Mouse (Mus musculus): ENCODE results near the gene Megf11. TPM values are rescaled to one million over a fixed set of nuclear protein-coding genes. Genes with fewer than 3 reads are reported as not detected.
"Not testable (repeated sequence)": the region's sequence is repeated elsewhere in the genome, so short reads cannot be mapped to it uniquely, and the experiment has no call there.

Gene Megf11
- polyA plus RNA-seq, 1 experiment from 2014 or later: 0.56 TPM

DNA sequence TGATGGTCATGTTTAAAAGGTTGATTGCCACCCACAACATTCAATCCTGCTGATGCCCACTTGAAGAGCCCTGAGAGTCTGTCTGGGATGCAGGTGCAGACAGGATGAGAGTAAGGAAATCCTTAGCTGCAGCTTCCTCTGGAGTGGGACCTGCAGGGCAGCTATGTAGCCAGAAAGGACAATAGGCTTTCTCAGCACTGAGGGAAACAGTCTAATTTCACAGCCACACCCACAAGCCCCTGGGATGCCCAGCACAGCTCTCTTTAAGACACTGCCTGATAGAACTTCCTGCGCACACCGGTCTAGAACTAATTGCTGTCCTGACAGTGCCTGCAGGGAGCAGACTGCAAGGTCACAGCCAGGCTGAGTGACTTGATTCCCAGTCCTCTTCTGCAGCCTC, 282.6 kb downstream of the Megf11 start:
- H3K36me3 ChIP-seq (ENCODE audit: insufficient read depth, low read length): no peaks in the 10 kb centered on the region
- H3K4me3 ChIP-seq (ENCODE audit: low read depth, low read length): no peak overlapping the region
- no peaks in the 10 kb centered on the region for H3K9me3 ChIP-seq (ENCODE audit: low read length)
- H3K9ac ChIP-seq (replicated peaks; ENCODE audit: low read depth): no peak overlapping the region
- H3K27ac ChIP-seq (ENCODE audit: low read length): no peak overlapping the region
- DNase-seq (ENCODE audit: low spot score): no peak
- WGBS: 59% methylated on average over 2 of the region's 2 CpGs
- TF ChIP-seq CTCF (IDR thresholded peaks at IDR 0.05) (no peak), EP300 (IDR thresholded peaks at IDR 0.05) (no peak)
- no peaks in the 10 kb centered on the region for H3K4me1 ChIP-seq (ENCODE audit: insufficient read depth, low read depth, low read length)
- no peak for ATAC-seq
- H3K4me2 ChIP-seq (replicated peaks; ENCODE audit: low read depth, low read length): no peak overlapping the region
- H3K27me3 ChIP-seq (replicated peaks; ENCODE audit: insufficient read depth, low read length): no peaks in the 10 kb centered on the region

DNA sequence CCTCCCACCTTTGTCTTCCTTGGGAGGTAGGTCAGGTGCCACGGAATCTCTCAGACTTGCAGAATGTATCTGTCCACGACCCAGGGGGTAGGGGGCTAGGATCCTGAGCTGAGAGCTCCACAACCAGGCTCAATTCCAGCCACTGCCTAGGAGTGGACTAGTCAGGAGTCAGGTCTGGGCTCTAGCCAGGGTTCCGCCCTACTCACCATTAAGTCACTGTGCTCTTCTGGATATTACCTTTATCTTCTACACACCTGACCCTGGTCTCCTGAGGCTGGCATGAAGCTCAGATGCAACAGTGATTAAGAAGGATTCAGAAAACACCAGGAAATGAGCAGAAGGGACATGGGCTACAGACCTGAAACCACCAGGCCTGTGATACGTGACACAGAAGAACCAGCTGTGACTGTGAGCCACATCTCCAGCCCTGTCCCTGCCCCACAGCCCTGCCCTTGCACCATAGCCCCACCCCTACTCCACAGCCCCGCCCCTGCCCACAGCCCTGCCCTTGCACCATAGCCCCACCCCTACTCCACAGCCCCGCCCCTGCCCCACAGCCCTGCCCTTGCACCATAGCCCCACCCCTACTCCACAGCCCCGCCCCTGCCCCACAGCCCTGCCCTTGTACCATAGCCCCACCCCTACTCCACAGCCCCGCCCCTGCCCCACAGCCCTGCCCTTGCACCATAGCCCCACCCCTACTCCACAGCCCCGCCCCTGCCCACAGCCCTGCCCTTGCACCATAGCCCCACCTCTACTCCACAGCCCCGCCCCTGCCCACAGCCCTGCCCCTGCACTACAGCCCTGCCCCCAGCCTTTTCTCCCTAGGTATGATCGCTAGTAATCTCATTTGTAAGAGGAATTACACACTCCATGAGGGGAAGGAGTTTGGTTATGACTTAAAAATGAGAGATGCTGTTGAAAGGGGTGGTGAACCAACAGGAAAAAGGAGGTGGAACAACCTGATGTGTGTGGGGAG, 286.2 kb downstream of the Megf11 start:
- peak; percentile 24 for DNase-seq (ENCODE audit: low spot score)
- ATAC-seq; H3K4me2 ChIP-seq (replicated peaks; ENCODE audit: low read depth, low read length); H3K36me3 ChIP-seq (ENCODE audit: insufficient read depth, low read length); H3K4me3 ChIP-seq (ENCODE audit: low read depth, low read length); H3K4me1 ChIP-seq (ENCODE audit: insufficient read depth, low read depth, low read length); H3K27ac ChIP-seq (ENCODE audit: low read length); H3K9me3 ChIP-seq (ENCODE audit: low read length); H3K27me3 ChIP-seq (replicated peaks; ENCODE audit: insufficient read depth, low read length); H3K9ac ChIP-seq (replicated peaks; ENCODE audit: low read depth): not testable (repeated sequence)
- 41% methylated on average over 7 of the region's 11 CpGs for WGBS

DNA sequence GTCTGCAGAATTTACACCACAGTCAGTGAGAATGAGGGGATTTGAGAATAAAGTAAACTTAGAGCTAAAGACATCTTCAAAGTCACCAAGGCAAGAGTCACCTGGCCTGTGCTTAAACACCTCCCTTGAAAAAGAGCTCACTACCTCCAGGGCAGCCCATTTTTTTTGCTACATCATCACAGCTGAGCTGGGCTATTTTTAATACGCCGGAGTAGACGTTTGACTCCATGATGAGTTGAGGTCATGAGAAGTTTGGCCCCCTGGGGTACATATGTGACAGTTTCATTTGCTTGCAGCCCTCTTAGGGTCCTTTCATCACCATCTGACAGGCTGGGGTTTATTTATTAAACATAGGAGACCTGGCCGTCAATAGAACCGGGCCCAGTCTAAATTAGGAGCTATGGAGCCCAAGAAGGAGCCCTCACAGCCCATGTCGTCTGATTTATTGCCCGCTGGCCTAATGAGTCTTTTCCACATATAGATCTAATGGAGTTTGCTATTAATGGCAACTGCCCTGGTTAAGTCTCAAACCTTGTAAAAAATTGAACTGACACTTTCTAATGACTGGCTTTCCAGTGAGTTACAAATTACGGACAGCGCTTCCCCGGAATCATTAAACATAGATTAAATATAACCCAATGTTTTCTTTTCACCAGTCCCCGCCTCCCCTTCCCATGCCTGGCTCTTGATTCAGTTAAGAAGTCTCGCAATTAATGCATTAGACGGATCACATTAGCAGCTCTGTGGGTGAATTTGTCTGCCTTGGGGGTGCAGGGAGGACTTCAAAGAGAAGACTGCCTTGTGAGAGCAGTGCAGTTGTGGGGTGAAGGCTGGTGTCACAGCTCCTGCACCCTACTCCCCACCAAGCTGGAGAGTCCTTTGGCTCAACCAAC, 301.9 kb downstream of the Megf11 start:
- no peak overlapping the region for H3K9ac ChIP-seq (replicated peaks; ENCODE audit: low read depth)
- DNase-seq (ENCODE audit: low spot score) (no peak), ATAC-seq (no peak)
- no peak overlapping the region for H3K27ac ChIP-seq (ENCODE audit: low read length)
- H3K4me1 ChIP-seq (ENCODE audit: insufficient read depth, low read depth, low read length): no peaks in the 10 kb centered on the region
- WGBS: 53% methylated on average over 13 of the region's 13 CpGs
- H3K4me2 ChIP-seq (replicated peaks; ENCODE audit: low read depth, low read length): no peak overlapping the region
- TF ChIP-seq EP300 (IDR thresholded peaks at IDR 0.05) (no peak), CTCF (IDR thresholded peaks at IDR 0.05) (no peak)
- H3K9me3 ChIP-seq (ENCODE audit: low read length): no peaks in the 10 kb centered on the region
- no peaks in the 10 kb centered on the region for H3K27me3 ChIP-seq (replicated peaks; ENCODE audit: insufficient read depth, low read length)
- no peaks in the 10 kb centered on the region for H3K36me3 ChIP-seq (ENCODE audit: insufficient read depth, low read length)
- H3K4me3 ChIP-seq (ENCODE audit: low read depth, low read length): no peak overlapping the region

DNA sequence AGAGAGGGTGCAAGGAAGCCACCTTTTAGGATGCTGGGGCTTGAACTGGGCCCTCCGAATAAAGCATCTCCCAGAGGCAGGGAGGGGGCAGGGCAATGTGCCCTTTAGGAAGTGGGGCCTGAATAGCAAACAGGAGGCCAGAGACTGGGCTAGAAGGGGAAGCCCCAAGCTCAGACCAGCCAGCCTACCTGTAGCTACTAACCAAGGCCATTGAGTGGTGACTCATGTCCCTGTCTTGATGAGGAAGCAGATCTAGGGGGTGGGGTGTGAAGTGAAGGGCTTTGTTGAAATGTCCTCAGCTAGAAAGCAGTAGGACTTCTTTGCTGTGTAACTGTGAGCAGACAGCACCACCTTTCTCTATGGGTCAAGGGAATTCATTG, 302.6 kb downstream of the Megf11 start:
- Histone ChIP-seq H3K4me3 (ENCODE audit: low read depth, low read length) (no peak overlapping the region), H3K9ac (replicated peaks; ENCODE audit: low read depth) (no peak overlapping the region), H3K4me2 (replicated peaks; ENCODE audit: low read depth, low read length) (no peak overlapping the region), H3K9me3 (ENCODE audit: low read length) (no peaks in the 10 kb centered on the region), H3K27me3 (replicated peaks; ENCODE audit: insufficient read depth, low read length) (no peaks in the 10 kb centered on the region), H3K27ac (ENCODE audit: low read length) (no peak overlapping the region), H3K4me1 (ENCODE audit: insufficient read depth, low read depth, low read length) (no peaks in the 10 kb centered on the region), H3K36me3 (ENCODE audit: insufficient read depth, low read length) (no peaks in the 10 kb centered on the region)
- no peak for TF ChIP-seq EP300 (IDR thresholded peaks at IDR 0.05)
- peak; percentile 56 for ATAC-seq
- DNase-seq (ENCODE audit: low spot score): peak; percentile 56
- 48% methylated on average over 1 of the region's 1 CpGs for WGBS

DNA sequence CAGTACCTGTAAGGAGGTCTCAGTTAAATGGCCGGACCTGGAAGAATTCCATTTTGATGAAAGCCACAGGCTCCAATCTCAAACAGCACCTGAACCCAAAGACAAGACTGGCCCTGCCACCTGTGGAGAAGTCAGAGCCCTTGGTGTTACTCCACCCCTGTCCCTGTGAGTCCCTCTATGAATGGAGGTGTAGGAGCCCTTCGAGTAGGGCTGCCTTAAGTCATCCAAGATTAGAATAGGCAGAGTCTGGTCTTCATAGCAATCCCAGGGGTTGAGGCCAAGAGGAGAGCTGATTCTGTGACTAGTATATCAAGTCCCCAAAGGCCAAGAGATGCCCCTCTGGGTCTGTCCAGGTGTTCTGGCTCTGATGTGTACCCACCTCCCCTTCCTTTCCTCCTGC, 305.3 kb downstream of the Megf11 start:
- ATAC-seq (no peak), DNase-seq (ENCODE audit: low spot score) (no peak)
- no peaks in the 10 kb centered on the region for H3K27me3 ChIP-seq (replicated peaks; ENCODE audit: insufficient read depth, low read length)
- no peak overlapping the region for H3K4me3 ChIP-seq (ENCODE audit: low read depth, low read length)
- 88% methylated on average over 2 of the region's 2 CpGs for WGBS
- H3K4me2 ChIP-seq (replicated peaks; ENCODE audit: low read depth, low read length): no peak overlapping the region
- TF ChIP-seq CTCF (IDR thresholded peaks at IDR 0.05) (no peak), EP300 (IDR thresholded peaks at IDR 0.05) (no peak)
- H3K9me3 ChIP-seq (ENCODE audit: low read length): no peaks in the 10 kb centered on the region
- no peak overlapping the region for H3K27ac ChIP-seq (ENCODE audit: low read length)
- no peaks in the 10 kb centered on the region for H3K4me1 ChIP-seq (ENCODE audit: insufficient read depth, low read depth, low read length)
- no peaks in the 10 kb centered on the region; the same call in 1 of the 2 replicates for H3K36me3 ChIP-seq (ENCODE audit: insufficient read depth, low read length)
- H3K9ac ChIP-seq (replicated peaks; ENCODE audit: low read depth): no peak overlapping the region

DNA sequence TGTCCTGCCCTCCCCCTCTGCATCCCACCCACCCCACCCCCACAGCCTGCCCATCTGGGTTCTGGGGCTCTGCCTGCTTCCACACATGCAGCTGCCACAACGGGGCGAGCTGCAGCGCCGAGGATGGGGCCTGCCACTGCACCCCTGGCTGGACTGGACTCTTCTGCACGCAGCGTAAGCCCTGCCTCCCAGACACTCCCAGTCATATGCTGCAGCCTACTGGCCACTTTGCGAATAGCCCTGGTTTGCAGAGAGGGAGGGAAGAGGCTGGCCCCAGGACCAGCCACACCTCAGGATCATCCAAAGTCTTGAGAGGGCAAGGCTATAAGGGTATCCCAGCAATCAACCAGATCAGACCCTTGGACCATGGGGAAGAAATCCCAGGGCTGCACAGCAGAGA, 305.8 kb downstream of the Megf11 start:
- DNase-seq (ENCODE audit: low spot score): peak; percentile 59
- no peak overlapping the region for H3K4me2 ChIP-seq (replicated peaks; ENCODE audit: low read depth, low read length)
- H3K4me1 ChIP-seq (ENCODE audit: insufficient read depth, low read depth, low read length): no peaks in the 10 kb centered on the region
- no peak overlapping the region for H3K27ac ChIP-seq (ENCODE audit: low read length)
- peak; percentile 62 for ATAC-seq
- no peaks in the 10 kb centered on the region for H3K27me3 ChIP-seq (replicated peaks; ENCODE audit: insufficient read depth, low read length)
- no peak overlapping the region for H3K4me3 ChIP-seq (ENCODE audit: low read depth, low read length)
- 3% methylated on average over 7 of the region's 7 CpGs for WGBS
- H3K9me3 ChIP-seq (ENCODE audit: low read length): no peaks in the 10 kb centered on the region
- no peak overlapping the region for H3K9ac ChIP-seq (replicated peaks; ENCODE audit: low read depth)
- TF ChIP-seq CTCF (IDR thresholded peaks at IDR 0.05) (peak; percentile 87), EP300 (IDR thresholded peaks at IDR 0.05) (no peak)
- H3K36me3 ChIP-seq (ENCODE audit: insufficient read depth, low read length): no peaks in the 10 kb centered on the region; the same call in 1 of the 2 replicates
